ENCODE assay signal across 8 mouse cellular contexts in genomic region chr4:155012788-155013187, GRCm38 (mm10). TPM values are rescaled to one million over a fixed set of nuclear protein-coding genes. Genes with fewer than 3 reads are reported as not detected.
DNase-seq lines count a peak whose midpoint lies in the region; ATAC-seq and TF ChIP-seq lines count a peak whose summit lies in the region.

No protein-coding gene starts in this region.

- H3K4me1 ChIP-seq in ES-E14 (ENCODE audit: control insufficient read depth in 2 of 2, insufficient read depth in 2 of 2, low read length in 2 of 2, poor library complexity in 1 of 2): no peaks in the 10 kb centered on the region

- no peak overlapping the region for H3K9ac ChIP-seq in ES-E14 (ENCODE audit: insufficient read depth, low read depth, low read length, poor library complexity, severe bottlenecking)

- no peaks in the 10 kb centered on the region for H3K9me3 ChIP-seq in ES-E14 (ENCODE audit: control insufficient read depth, insufficient read depth, low read depth, low read length)

- no peak overlapping the region for H3K4me3 ChIP-seq in ES-E14 (ENCODE audit: insufficient read depth in 1 of 2, low read depth in 1 of 2, low read length in 2 of 2, poor library complexity in 1 of 2, severe bottlenecking in 1 of 2)

- peak; percentile 91 for ATAC-seq in granulocyte monocyte progenitor cell, adult 5-6 weeks (replicated peaks; ENCODE audit: poor library complexity, severe bottlenecking)
- no peak for ATAC-seq in inflammation-experienced regulatory T-cells, adult 6 months

- in situ Hi-C loops in ES-E14 (cut with MboI; ENCODE audit: low sequenced_read_pairs in 2 of 2, unreplicated experiment in 2 of 2): no loop called here

- no peak overlapping the region for H3K27ac ChIP-seq in ES-E14 (ENCODE audit: insufficient read depth, low read depth, low read length, poor library complexity, severe bottlenecking)

- no peaks in the 10 kb centered on the region for H3K36me3 ChIP-seq in ES-E14 (ENCODE audit: control insufficient read depth, insufficient read depth, low read length, poor library complexity, severe bottlenecking)

- peak; percentile 75 for DNase-seq in ES-E14 (ENCODE audit: low read depth, low spot score)
- peak; percentile 17 for DNase-seq in adrenal gland, adult 8-10 months
- DNase-seq in embryo, embryonic 11 days: peak; percentile 86
- DNase-seq in kidney, postnatal 14 days: peak; percentile 60
- DNase-seq in lung, postnatal 25 days (ENCODE audit: low spot score): peak; percentile 54
- DNase-seq in right cerebral cortex, adult 2 months (ENCODE audit: low spot score in 2 of 2): peak; percentile 53 to 69

TF ChIP-seq in ES-E14, 5 proteins besides CTCF, POLR2A, EP300 and RAD21:
- TF ChIP-seq CHD2 (IDR thresholded peaks at IDR 0.05; ENCODE audit: low read depth, low read length) (no peak), MAFK (IDR thresholded peaks at IDR 0.05; ENCODE audit: insufficient read depth, low read depth, low read length) (no peak), ZC3H11A (IDR thresholded peaks at IDR 0.05; ENCODE audit: borderline replicate concordance, low read depth, low read length) (peak; percentile 16; the same call in 1 of the 2 replicates), HCFC1 (IDR thresholded peaks at IDR 0.05; ENCODE audit: borderline replicate concordance, insufficient read depth, low read length) (no peak)
TF ChIP-seq in ES-E14: peak in this region for 1.

RNA-seq across cellular contexts. Expression of gene Plch2, which starts 43.8 kb away (rescaled TPM):
- 0.94 and 2.5 TPM in 2 replicates for total RNA-seq in ES-E14 (2012; rRNA removed)
- total RNA-seq in adrenal gland, adult 8-10 months (2022): 1 to 10 TPM in 2 of 4 experiments, under 1 TPM in 2; 0.46 to 2.3 (median 1.1) TPM
- total RNA-seq in granulocyte monocyte progenitor cell, adult 5-6 weeks (2014; fragmentation: Nextera tagmentation): 0.30 TPM in 1 of 2 replicates, not detected in the other
- not detected in 2 replicates for total RNA-seq in granulocyte monocyte progenitor cell, adult 5-6 weeks (2017)
- not detected for polyA plus RNA-seq in inflammation-experienced regulatory T-cells, adult 6 months (2017; shearing (Covaris generic))

RNA-seq across cellular contexts. Expression of gene Pank4, which starts 48.9 kb away (rescaled TPM):
- 29.3 and 50.1 TPM in 2 replicates for total RNA-seq in ES-E14 (2012; rRNA removed)
- 10 to 100 TPM; 27.8 to 38.1 (median 34.0) TPM for total RNA-seq in adrenal gland, adult 8-10 months (2022)
- 36.3 and 45.1 TPM in 2 replicates for total RNA-seq in granulocyte monocyte progenitor cell, adult 5-6 weeks (2014; fragmentation: Nextera tagmentation)
- total RNA-seq in granulocyte monocyte progenitor cell, adult 5-6 weeks (2017): 17.3 and 20.8 TPM in 2 replicates
- polyA plus RNA-seq in inflammation-experienced regulatory T-cells, adult 6 months (2017; shearing (Covaris generic)): 10 to 100 TPM; 22.1 to 59.6 (median 49.1) TPM

RNA-seq across cellular contexts. Expression of gene Hes5, which starts 52.1 kb away (rescaled TPM):
- total RNA-seq in ES-E14 (2012; rRNA removed): 0.18 and 1.3 TPM in 2 replicates
- not detected for total RNA-seq in adrenal gland, adult 8-10 months (2022)
- 0.85 TPM in 1 of 2 replicates, not detected in the other for total RNA-seq in granulocyte monocyte progenitor cell, adult 5-6 weeks (2014; fragmentation: Nextera tagmentation)
- total RNA-seq in granulocyte monocyte progenitor cell, adult 5-6 weeks (2017): 0.52 TPM in 1 of 2 replicates, not detected in the other
- 1 to 10 TPM in 2 of 3 experiments, not detected in 1; 1.2 to 1.3 TPM for polyA plus RNA-seq in inflammation-experienced regulatory T-cells, adult 6 months (2017; shearing (Covaris generic))

RNA-seq across cellular contexts. Expression of gene Pex10, which starts 54.0 kb away (rescaled TPM):
- total RNA-seq in ES-E14 (2012; rRNA removed): 38.6 and 61.3 TPM in 2 replicates
- 10 to 100 TPM; 19.3 to 32.9 (median 21.7) TPM for total RNA-seq in adrenal gland, adult 8-10 months (2022)
- 10.5 and 11.0 TPM in 2 replicates for total RNA-seq in granulocyte monocyte progenitor cell, adult 5-6 weeks (2014; fragmentation: Nextera tagmentation)
- total RNA-seq in granulocyte monocyte progenitor cell, adult 5-6 weeks (2017): 13.4 and 18.6 TPM in 2 replicates
- 1 to 10 TPM; 5.8 to 8.7 (median 7.2) TPM for polyA plus RNA-seq in inflammation-experienced regulatory T-cells, adult 6 months (2017; shearing (Covaris generic))

Comparison
In these comparisons a context has a peak if more than half of its experiments do, and no peak if none do; other contexts are left out.
1. DNase-seq: peak in every context shown above with its lines; median percentile 86 in embryo, embryonic 11 days; 75 in ES-E14; 61 in right cerebral cortex, adult 2 months; 60 in kidney, postnatal 14 days; 54 in lung, postnatal 25 days; 17 in adrenal gland, adult 8-10 months.